Mouse (Mus musculus) lung, embryonic 14.5 days (tissue): Measurements from ENCODE around the gene Mpz. TPM values are rescaled to one million over a fixed set of nuclear protein-coding genes. Genes with fewer than 3 reads are reported as not detected.

ENCODE experiments used
- ATAC-seq: fragments of 200-750 bp; cut with Nextera tagmentation; 2 replicates; pipeline ENCODE4 v1.8.0; 2017; ENCODE audit warnings: mild to moderate bottlenecking, moderate TSS enrichment, moderate library complexity; ENCODE audit not compliant: insufficient read depth
- DNase-seq: peaks from one replicate; pipeline ENCODE4 v3.0.0-alpha.2; 2015
- H3K27ac ChIP-seq: fragments of 300-500 bp; sonication (generic); 2 replicates; pipeline ENCODE4 v1.5.1; 2014; ENCODE audit warnings: low read depth, mild to moderate bottlenecking, moderate library complexity
- H3K27me3 ChIP-seq: fragments of 300-500 bp; sonication (generic); 2 replicates; pipeline ENCODE4 v1.6.1; 2014; ENCODE audit warnings: low read length, control low read depth; ENCODE audit not compliant: insufficient read depth
- H3K36me3 ChIP-seq: fragments of 300-500 bp; sonication (generic); 2 replicates; pipeline ENCODE4 v1.6.1; 2014; ENCODE audit warnings: control low read depth; ENCODE audit not compliant: insufficient read depth
- H3K4me1 ChIP-seq: fragments of 300-500 bp; sonication (generic); 2 replicates; pipeline ENCODE4 v1.6.1; 2014; ENCODE audit warnings: antibody characterized with exemption, control low read depth; ENCODE audit not compliant: insufficient read depth
- H3K4me2 ChIP-seq: fragments of 300-500 bp; sonication (generic); 2 replicates; pipeline ENCODE4 v1.6.1; 2014; ENCODE audit warnings: mild to moderate bottlenecking
- H3K4me3 ChIP-seq: fragments of 300-500 bp; sonication (generic); 2 replicates; pipeline ENCODE4 v1.5.1; 2014; ENCODE audit warnings: low read depth, low read length
- H3K9ac ChIP-seq: fragments of 300-500 bp; sonication (generic); 2 replicates; pipeline ENCODE4 v1.6.1; 2014
- H3K9me3 ChIP-seq: fragments of 300-500 bp; sonication (generic); 2 replicates; pipeline ENCODE4 v1.6.1; 2016; ENCODE audit warnings: low read depth, low read length, control low read depth
- CTCF ChIP-seq: IDR thresholded peaks from 2 replicates; pipeline ENCODE4 v1.5.1; 2016; ENCODE audit warnings: antibody characterized with exemption, low read depth
- whole genome bisulfite sequencing: fragments of 180-500 bp; shearing (Covaris S2); extraction: QIAGEN DNeasy Blood & Tissue Kit; methylation state at CpG from one replicate; pipeline ENCODE4 v1.1.7; 2014; 5-methylcytosine and 5-hydroxymethylcytosine counted together
- polyA plus RNA-seq: library from polyadenylated mRNA; unstranded; fragments of >200 nt; fragmentation: Nextera tagmentation; extraction: Ambion mirVana; gene quantifications from 2 replicates; pipeline ENCODE4 v1.2.1, GENCODE M21; 2014

Gene Mpz
- polyA plus RNA-seq, 1 experiment from 2014 or later: 0.24 TPM

GRCm38 (mm10) chr1:171156644-171157043 lies 6.1 kb downstream of the Mpz start:
- H3K27me3 ChIP-seq: peaks cover 9% of the 10 kb centered on the region
- no peak overlapping the region for H3K9ac ChIP-seq
- no peak overlapping the region for H3K4me3 ChIP-seq
- no peak for TF ChIP-seq CTCF
- DNase-seq (no peak), ATAC-seq (no peak)
- peaks cover 9% of the 10 kb centered on the region; the same call in 1 of the 2 replicates for H3K4me1 ChIP-seq
- H3K36me3 ChIP-seq: no peaks in the 10 kb centered on the region
- no peak overlapping the region for H3K27ac ChIP-seq
- 59% methylated on average over 3 of the region's 3 CpGs for whole genome bisulfite sequencing
- no peaks in the 10 kb centered on the region for H3K9me3 ChIP-seq
- H3K4me2 ChIP-seq: no peak overlapping the region

- Histone ChIP-seq H3K4me3 (no peak overlapping the region), H3K27ac (no peak overlapping the region), H3K9ac (no peak overlapping the region), H3K4me1 (peaks cover 9% of the 10 kb centered on the region; the same call in 1 of the 2 replicates), H3K36me3 (no peaks in the 10 kb centered on the region), H3K9me3 (no peaks in the 10 kb centered on the region), H3K27me3 (peaks cover 9% of the 10 kb centered on the region), H3K4me2 (no peak overlapping the region)
- DNase-seq (no peak), ATAC-seq (no peak)
- no peak for TF ChIP-seq CTCF
Measured at GRCm38 (mm10) chr1:171157965-171158364, 7.5 kb downstream of the Mpz start.

DNA sequence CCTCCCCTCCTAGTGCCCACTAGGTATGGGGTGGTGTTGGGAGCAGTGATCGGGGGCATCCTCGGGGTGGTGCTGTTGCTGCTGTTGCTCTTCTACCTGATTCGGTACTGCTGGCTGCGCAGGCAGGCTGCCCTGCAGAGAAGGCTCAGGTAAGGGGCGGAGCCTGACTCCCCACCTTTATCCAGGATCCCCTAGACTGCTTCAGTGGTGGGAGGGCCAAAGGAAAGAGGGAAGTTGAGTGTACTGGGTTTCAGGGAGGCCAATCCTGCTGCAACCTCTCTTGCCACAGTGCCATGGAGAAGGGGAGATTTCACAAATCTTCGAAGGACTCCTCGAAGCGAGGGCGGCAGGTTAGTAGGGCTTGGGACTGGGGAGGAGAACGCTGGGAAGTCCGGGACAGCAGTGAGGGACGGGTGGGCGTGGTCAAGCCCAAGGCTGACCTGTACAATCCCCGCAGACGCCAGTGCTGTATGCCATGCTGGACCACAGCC lies 9.0 kb downstream of the Mpz start:
- H3K4me3 ChIP-seq: peak overlapping the region; percentile 25
- peaks cover 9% of the 10 kb centered on the region; the same call in 1 of the 2 replicates for H3K4me1 ChIP-seq
- H3K36me3 ChIP-seq: no peaks in the 10 kb centered on the region
- H3K4me2 ChIP-seq: peak overlapping the region; percentile 64
- 4% methylated on average over 15 of the region's 15 CpGs for WGBS
- H3K9me3 ChIP-seq: no peaks in the 10 kb centered on the region
- H3K27me3 ChIP-seq: peaks cover 9% of the 10 kb centered on the region
- peak; percentile 68 for ATAC-seq
- peak; percentile 27 for DNase-seq
- H3K9ac ChIP-seq: peak overlapping the region; percentile 38
- no peak overlapping the region for H3K27ac ChIP-seq
- TF ChIP-seq CTCF: peak; percentile 46

DNA sequence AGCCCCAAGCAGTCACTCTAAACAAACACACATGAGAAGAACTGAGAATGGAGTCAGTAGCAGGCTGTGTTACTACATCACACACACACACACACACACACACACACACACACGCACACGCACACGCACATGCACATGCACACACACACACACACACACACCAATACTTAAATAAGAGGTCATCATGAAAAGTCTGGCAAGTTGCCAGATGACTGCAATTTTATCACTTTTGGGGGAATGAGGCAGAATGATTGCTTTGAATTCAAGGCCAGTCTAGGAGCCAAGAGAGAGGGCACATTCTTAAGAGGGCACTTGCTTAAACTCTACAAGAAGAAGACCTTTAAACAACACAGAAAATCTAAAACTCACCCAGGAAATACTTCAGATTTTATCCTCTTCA lies 12.0 kb downstream of the Mpz start:
- Histone ChIP-seq H3K4me1 (peaks cover 9% of the 10 kb centered on the region; the same call in 1 of the 2 replicates), H3K4me3 (no peak overlapping the region), H3K9ac (no peak overlapping the region), H3K4me2 (no peak overlapping the region), H3K9me3 (no peaks in the 10 kb centered on the region), H3K27me3 (peaks cover 9% of the 10 kb centered on the region), H3K27ac (no peak overlapping the region), H3K36me3 (no peaks in the 10 kb centered on the region)
- ATAC-seq: no peak
- no peak for TF ChIP-seq CTCF
- no peak for DNase-seq
- WGBS: 84% methylated on average over 3 of the region's 3 CpGs

- Histone ChIP-seq H3K9me3 (no peaks in the 10 kb centered on the region), H3K9ac (no peak overlapping the region), H3K27me3 (no peaks in the 10 kb centered on the region), H3K27ac (no peak overlapping the region), H3K4me1 (peaks cover 8% of the 10 kb centered on the region; the same call in 1 of the 2 replicates), H3K36me3 (no peaks in the 10 kb centered on the region), H3K4me2 (no peak overlapping the region), H3K4me3 (no peak overlapping the region)
- ATAC-seq (no peak; the same call in 1 of the 2 replicates), DNase-seq (peak; percentile 67)
- 32% methylated on average over 3 of the region's 3 CpGs for whole genome bisulfite sequencing
- TF ChIP-seq CTCF: peak; percentile 46
Measured at GRCm38 (mm10) chr1:171164258-171164657, 13.7 kb downstream of the Mpz start.

GRCm38 (mm10) chr1:171165629-171166345 lies 15.3 kb downstream of the Mpz start:
- DNase-seq (no peak), ATAC-seq (no peak)
- no peak overlapping the region for H3K27ac ChIP-seq
- no peak overlapping the region for H3K4me2 ChIP-seq
- TF ChIP-seq CTCF: no peak
- no peak overlapping the region for H3K4me3 ChIP-seq
- no peaks in the 10 kb centered on the region for H3K27me3 ChIP-seq
- H3K4me1 ChIP-seq: no peaks in the 10 kb centered on the region
- no peaks in the 10 kb centered on the region for H3K9me3 ChIP-seq
- no peak overlapping the region for H3K9ac ChIP-seq
- WGBS: 52% methylated on average over 5 of the region's 5 CpGs
- no peaks in the 10 kb centered on the region for H3K36me3 ChIP-seq

GRCm38 (mm10) chr1:171168906-171169305 lies 18.4 kb downstream of the Mpz start:
- Histone ChIP-seq H3K27me3 (no peaks in the 10 kb centered on the region), H3K36me3 (no peaks in the 10 kb centered on the region), H3K4me3 (no peak overlapping the region), H3K9ac (no peak overlapping the region), H3K4me2 (no peak overlapping the region), H3K4me1 (no peaks in the 10 kb centered on the region), H3K9me3 (no peaks in the 10 kb centered on the region), H3K27ac (no peak overlapping the region)
- DNase-seq (no peak), ATAC-seq (no peak)
- WGBS: 75% methylated on average over 12 of the region's 12 CpGs
- TF ChIP-seq CTCF: no peak
